Mouse (Mus musculus) regulatory T cell (primary cell): ENCODE measurements around the gene Sec24b.

Experiments
- in situ Hi-C: fragments of 300-600 bp; cut with MboI, MseI; formaldehyde crosslinking; loops from one replicate; pipeline ENCODE4 v1.15.1; 2025; ENCODE audit warnings: high pct_unique_total_duplicates

Sec24b gene

DNA sequence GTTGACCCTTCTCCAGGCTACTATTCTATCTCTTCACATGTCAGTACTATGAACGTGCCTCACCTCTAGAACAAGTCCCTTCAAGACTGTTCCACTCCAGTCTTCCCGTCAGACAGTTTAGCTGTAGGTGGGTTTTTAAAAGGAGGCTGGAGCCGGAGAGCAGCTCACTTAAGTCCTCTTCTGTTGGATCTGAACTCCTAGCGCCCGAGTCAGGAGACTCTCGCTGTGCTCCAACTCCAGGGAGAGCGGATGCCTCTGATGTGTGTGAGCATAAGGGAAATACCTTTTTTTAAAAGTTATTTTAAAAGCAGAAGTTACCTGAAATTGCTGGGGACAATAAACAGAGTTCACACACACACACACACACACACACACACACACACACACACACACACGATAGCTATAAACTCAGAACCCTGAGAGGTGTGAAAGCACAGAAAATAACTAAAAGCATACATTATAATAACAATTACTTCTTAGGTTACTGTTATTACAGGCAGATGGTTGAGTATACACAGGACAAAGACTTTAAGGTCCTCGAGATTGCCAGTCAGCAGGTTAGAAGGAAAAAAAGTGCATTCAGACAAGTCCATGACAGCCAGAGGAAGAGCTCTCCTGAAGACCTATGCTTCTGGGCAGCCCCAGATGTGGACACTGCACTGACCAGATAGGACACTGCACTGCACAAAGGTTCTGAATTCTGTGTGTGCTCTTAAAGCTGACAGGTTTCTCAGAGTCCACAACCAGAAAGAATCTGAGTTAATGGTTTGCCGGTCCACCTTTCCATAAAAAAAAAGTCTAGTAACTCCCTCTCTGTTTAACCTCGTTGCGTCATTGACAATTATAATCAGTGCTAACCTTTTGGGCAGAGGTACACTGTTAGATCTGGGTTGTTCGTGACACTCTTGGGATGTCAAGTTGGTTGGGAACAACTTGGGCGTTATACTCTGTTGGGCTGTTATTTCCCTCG is 5.7 kb downstream of the Sec24b start:
- in situ Hi-C loops: loop anchor here (5.0 to 25.0 kb wide), 4 partner anchors 83 to 1132 kb away; partner anchors contain the start of genes Elovl6 and Mcub

DNA sequence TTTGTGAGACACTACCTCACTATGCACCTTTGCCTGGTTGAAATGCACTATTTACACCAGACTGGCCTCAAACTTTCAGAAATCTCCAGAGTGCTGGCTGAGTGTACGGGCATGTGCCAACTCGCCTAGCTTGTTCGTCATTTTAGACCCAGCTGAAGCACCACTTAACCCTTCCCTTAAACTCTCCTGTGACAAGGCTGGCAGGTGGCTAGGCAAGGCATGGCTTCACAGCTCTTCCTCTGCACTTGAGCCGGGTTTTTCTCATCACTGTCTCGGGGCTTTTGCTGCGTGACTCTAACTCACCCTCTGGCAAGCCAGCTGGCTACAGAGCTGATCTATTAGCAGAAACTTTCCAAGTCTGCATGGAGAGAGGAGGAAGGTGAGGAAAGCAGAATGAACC is 6.8 kb downstream of the Sec24b start:
- in situ Hi-C loops: loop anchor here (25.0 kb wide), 3 partner anchors 517 to 1133 kb away; partner anchors contain the start of gene Elovl6

GRCm38 (mm10) chr3:130053340-130054066 is 7.8 kb downstream of the Sec24b start:
- in situ Hi-C loops: loop anchor here (25.0 kb wide), 3 partner anchors 516 to 1134 kb away; partner anchors contain the start of gene Elovl6

- in situ Hi-C loops: loop anchor here (25.0 kb wide), 3 partner anchors 515 to 1135 kb away; partner anchors contain the start of gene Elovl6
Observed at GRCm38 (mm10) chr3:130052541-130053298, 8.6 kb downstream of the Sec24b start.

DNA sequence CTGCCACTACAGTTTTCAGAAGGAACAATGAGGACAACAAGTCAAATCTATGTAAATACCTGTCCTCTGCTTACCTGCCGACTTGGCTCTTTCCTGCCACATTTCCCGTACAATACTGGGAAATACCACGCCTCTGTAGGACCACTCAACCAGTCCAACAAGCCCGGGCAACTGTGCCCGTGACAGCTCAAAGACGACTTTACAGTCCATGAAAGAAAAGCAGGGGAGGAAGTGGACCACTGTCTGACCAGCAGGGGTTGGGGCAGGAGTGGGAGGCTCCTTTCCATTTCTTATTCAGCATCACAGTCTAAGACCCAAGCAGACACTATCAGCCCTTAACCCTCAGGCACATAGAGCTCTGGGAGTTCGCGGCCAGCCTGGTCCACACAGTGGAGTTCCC is 9.2 kb downstream of the Sec24b start:
- in situ Hi-C loops: loop anchor here (25.0 kb wide), 3 partner anchors 515 to 1135 kb away; partner anchors contain the start of gene Elovl6

DNA sequence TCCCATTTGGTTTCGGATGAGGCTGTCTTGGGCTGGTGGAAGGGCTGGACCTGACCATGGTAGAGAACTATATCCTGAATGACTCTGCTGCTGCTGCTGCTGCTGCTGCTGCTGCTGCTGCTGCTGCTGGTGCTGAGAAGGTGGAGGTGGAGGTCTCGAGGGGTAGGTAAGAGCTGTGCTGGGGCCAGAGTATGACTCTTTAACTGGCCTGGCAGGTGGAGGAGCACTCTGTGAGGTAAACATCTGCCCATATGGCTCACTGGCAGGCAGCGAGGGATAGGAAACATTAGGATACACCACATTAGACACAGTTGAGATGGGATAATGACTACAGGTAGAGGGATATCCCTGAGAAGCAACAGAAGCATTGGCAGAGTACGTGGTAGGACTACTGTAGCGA is 20.6 kb downstream of the Sec24b start:
- in situ Hi-C loops: no loop called here

DNA sequence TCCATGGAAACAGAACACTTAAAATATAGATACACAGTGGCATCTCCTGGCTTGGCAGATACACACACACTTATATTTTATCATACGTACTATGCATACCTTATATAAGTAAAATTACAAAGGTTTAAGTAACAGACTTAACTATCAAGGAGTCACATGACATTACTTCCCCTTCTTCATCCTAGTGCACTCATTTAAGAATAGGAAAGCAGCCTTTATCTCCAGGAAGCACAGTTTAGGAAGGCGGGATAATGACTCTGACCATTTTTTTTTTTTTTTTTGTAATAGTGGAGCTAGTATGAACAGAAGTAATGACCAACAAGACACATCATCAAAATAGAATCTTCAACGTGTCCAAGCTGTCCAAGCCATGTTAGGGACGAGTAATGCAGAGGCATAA is 21.3 kb downstream of the Sec24b start:
- in situ Hi-C loops: no loop called here

DNA sequence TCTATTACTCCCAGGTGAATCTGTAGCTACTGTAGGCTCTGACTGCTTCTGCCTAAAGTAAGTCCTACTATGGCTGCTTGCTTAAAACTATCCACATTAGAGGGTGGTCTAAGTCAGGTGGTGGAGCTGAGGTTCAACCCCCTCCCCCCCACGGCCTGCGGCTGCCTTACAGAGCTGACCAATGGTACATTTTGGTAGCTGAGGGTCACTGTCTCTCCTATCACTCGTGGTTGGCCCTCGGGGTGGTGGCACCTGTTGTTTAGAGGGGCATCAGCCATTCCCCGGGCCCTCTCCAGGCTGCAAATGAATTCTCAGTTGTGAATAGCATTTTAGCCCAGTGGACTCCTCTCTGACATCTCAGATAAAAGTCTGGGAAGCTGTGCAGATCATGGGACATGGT is 32.6 kb downstream of the Sec24b start:
- in situ Hi-C loops: loop anchor here (5.0 kb wide), 1 partner anchor 51 kb away; no protein-coding TSS in a partner anchor

GRCm38 (mm10) chr3:130026181-130026580 is 35.2 kb downstream of the Sec24b start:
- in situ Hi-C loops: loop anchor here (5.0 kb wide), 1 partner anchor 49 kb away; no protein-coding TSS in a partner anchor

- in situ Hi-C loops: loop anchor here (5.0 kb wide), 1 partner anchor 48 kb away; no protein-coding TSS in a partner anchor
Observed at GRCm38 (mm10) chr3:130025556-130025955, 35.8 kb downstream of the Sec24b start.

DNA sequence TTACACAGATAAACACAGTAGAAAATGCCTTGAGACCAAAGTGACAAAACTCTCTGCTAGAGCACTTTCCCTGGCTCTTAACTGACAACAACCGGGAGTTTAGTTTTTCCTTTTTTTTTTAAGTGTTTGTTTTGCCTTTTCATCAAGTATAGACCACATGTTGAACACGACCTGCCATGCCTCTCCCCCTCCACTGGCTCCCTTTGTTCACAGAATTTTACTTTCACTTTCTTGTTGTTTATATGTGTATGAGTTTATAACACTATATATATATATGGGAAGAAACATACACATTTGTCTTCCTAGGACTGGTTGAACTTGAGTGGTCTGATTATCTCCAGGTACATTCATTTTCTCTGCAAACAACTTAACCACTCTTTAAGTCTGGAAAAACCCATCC is 48.4 kb downstream of the Sec24b start:
- in situ Hi-C loops: no loop called here

DNA sequence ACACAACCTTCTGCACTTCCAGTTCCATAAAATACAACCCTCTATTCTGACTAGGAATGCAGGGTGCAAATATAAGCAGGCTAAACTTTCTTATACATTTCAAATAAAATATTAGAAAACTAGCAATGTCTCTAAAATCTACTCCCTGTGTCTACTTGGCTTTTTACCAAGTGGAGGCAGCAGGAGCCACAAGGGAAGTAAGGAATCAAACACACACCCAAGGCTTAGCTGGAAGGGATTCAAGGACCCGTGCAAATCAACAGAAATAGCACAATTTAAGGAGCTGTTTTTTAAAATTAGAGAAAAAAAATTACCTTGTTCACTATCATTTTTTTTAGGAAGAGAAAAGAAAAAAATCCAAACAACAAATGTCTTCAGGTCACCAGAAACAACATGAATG is 50.1 kb downstream of the Sec24b start:
- in situ Hi-C loops: no loop called here

- in situ Hi-C loops: no loop called here
Observed at GRCm38 (mm10) chr3:130006141-130006540, 55.2 kb downstream of the Sec24b start.

DNA sequence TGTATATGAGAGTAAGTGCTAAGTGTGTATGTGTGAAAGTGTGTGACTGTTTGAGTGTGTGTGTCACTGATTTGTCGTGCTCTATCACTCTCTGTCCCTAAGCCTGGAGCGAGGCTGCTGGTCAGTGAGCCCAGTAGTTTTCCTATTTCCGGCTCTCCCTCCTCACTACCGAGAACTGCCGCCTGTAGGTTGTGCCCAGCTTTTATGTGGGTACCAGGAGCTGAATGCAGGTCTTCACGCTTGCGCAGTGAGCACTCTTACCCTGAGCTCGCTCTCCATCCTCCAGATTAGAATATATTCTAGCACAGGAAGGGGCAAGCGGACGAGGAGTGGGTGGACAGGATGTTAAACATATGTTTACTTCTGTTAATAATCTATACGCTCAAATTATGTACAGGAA is 60.4 kb downstream of the Sec24b start:
- in situ Hi-C loops: no loop called here

- in situ Hi-C loops: no loop called here
Observed at GRCm38 (mm10) chr3:129998526-129998925, 62.8 kb downstream of the Sec24b start.

- in situ Hi-C loops: no loop called here
Observed at GRCm38 (mm10) chr3:129998001-129998400, 63.4 kb downstream of the Sec24b start.

- in situ Hi-C loops: no loop called here
Observed at GRCm38 (mm10) chr3:129997324-129997723, 64.0 kb downstream of the Sec24b start.

DNA sequence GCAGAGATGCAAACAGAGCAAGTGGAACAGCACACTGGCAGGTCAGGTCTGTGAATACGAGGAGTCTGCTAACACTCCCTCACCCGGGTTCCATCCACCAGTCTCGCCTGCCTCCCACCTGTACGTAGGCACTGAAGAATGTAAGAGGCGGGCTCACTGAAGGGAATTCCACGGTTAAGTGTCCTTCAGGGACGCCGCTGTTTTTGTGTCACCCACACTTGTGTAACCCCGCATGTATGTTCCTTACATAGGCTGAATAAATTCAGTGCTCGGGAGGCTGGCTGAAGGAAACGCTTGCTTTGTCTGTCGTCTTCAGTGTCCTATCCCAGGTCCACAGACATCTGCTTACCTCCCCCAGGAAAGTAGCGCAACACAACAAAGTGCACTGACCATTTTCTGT is 74.1 kb downstream of the Sec24b start:
- in situ Hi-C loops: no loop called here

DNA sequence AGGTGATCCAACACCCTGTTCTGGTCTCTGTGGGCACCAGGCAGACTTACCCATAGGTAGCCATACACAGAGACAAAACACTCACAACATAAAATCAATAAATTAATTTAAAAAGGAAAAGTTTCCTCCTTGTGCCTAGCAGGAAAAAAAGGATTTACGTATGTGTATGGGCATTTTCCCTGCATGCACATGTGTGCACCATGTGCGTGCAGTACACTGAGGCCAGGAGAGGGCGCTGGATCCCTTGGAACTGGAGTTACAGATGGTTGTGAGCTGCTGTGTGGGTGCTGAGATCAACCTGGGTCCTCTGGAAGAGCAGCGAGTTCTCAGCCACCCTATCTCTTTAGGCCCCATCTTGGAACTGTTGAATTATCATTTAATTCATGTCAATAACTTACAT is 76.0 kb downstream of the Sec24b start:
- in situ Hi-C loops: no loop called here

DNA sequence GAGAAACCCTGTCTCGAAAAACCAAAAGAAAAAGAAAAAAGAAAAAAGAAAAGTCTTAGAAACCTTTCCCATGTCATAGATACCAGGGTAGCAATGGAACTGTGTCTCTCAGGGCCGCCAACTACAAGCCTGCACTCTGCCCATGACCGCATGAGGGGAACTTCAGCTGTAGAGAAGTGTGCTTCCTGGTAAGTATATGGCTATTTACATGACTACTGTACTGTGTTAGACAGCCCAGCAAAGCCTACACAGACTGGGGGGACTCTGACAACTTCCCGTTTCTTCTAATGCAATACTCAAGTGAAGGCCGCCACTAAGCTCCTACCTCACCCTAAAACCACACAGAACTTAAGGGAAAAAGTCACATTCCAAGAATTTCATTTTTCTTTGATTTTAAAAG is 76.6 kb downstream of the Sec24b start:
- in situ Hi-C loops: no loop called here

GRCm38 (mm10) chr3:129982271-129982670 is 79.1 kb downstream of the Sec24b start:
- in situ Hi-C loops: no loop called here
